Mouse (Mus musculus): Measurements from ENCODE around the gene Selenok.

Selenok gene

DNA sequence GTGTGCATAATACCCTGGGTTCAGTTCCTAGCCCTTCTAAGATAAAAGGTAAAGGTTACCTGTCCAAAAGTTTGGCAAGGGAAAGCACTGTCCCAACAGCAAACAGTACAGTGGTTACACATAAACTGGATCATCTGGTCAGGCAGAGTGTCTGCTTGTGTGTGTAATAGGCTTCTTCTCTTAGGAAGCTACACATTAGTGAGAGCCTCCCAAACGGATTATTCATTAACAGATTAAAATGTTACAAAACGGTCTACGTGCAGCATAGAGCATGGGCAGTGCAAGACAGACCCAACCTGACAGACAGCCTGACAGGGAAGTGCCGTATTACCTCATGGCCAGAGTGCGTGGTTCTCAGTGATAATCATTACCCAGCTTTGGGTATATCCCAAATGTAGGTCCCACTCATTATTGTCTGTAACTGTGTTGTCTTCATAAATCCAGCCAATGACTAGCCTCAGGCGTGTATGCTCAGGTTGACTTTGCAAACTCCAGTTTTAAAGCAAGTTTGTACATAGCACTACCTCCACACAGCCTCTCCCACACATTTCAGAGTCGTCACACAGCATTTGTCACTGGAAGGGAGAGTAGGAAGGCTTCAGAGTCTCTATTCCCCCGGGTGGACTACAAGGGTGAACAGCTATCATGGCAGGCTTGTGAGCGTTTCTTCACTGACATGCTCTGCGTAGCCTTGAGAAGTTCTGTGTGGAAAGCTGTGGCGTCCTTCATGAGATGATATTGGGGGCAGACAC is 28.1 kb downstream of the Selenok start:
- no peak for DNase-seq (ENCODE audit: low spot score in 2 of 2)

DNA sequence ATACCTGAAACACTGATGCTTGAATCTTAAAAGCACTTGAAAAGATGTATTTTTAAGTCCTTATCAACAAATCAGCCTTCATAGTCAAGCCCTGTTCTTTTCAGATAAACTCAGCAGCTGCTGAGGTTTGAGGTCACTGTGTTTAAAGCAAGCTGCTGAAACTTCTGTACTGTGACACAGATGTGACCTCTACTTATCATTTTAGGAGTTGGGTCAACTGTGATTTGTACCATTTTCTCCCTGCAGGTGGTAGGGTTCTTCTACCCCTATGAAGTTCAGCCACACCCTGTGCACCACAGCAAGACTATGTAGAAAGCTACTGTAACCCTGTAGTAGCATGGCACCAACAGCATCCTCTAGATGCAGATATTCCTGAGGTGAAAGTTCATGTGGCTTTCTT is 29.2 kb downstream of the Selenok start:
- DNase-seq (ENCODE audit: low spot score in 2 of 2), result no peak

DNA sequence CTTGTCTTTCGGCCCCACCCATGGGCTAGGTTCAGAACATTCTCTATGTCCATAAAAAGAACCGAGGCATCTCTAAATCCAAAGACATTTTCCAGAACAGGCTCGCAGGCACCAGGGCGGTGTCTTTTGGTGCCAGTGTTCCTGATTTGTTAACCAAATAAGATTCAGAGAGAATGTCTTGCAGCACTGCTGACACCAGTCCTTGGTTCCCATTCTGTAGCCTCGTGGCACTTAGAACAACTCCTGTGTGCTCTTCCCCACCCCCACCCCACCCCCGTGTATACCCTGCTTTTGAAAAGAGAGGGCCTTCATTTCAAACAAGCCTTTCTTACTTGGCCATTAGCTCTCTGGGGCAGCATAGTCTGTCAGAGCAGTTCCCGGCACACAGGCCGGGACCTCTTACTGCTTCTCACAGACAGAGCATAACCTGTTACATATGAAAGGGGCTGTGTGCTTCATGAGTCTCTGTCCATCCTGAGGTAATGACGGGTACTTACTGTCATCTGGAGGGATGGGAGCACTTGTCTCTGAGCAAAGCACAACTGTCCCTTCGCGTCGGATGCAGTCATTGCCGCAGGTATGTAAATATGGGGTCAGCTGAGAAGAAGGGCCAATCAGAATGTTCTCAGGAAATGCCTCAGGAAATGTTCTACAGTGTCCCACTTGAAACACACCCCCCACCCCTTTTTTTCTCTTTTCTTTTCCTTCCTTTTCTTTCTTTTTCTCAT is 30.8 kb downstream of the Selenok start:
- no peak for DNase-seq (ENCODE audit: low spot score in 2 of 2)

DNA sequence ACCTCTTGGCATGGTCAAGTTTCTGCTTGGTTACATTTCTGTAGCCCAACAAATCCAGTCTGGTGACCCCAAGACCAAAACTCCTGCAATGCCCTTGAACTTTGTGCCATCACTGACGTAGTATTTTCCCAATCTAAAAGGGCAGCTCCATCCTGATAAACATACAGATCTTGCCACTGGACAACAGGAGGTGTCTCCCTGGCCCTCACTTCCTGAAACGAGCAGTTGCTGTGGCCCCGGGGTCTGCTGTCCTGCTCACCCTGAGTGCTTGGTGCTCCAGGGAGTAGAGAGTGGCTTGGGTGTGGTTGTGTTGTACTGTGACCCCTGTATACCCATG is 31.3 kb downstream of the Selenok start:
- no peak for DNase-seq (ENCODE audit: low spot score in 2 of 2)

DNA sequence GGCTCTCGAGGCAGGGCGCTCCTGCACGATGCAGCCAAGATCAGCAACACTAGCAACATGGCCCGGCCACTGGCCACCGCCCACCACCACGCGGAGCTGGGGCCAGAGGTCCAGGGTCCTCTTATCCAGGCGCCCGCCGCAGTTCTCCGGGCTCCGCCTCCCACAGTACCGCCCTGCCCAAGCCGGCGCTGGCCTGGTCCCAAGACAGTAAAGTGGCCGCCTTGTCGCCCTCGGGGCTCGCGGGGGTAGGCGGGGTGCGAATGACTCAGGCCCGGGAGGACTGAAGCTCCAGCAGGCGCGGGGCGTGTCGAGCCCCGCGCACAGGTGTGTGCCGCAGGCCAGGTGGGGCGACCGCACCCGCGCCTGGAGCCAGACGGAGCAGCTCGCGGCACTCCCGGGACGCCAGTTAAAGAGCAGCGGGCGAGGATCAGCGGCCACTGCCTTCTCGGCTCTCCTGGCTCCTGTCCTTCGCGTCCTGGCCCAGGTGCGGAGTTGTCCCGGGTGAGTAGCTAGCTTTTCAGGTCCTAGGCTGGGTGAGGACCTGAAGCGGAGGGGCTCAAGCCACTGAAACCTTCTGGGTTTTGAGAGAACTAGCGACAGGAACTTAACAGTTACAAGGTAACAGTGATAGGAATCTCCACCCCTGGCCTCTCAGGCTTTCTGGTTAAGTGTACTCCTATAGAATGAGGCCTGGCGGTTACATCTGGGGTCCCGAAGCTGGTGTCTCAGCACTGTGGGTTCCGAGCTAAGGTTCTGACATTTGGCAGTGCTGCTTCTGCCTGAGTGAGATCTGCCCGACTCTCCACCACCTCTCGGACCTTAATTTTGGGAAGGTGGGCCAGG is 40.8 kb downstream of the Selenok start, which contains the start of the genes Il17rb and Chdh:
Il17rb (minus strand) TSS at position 164 of the 843 bp plus-strand sequence.
Chdh (plus strand) TSS at position 291 of the 843 bp plus-strand sequence.
- DNase-seq (ENCODE audit: low spot score in 2 of 2), result no peak

DNA sequence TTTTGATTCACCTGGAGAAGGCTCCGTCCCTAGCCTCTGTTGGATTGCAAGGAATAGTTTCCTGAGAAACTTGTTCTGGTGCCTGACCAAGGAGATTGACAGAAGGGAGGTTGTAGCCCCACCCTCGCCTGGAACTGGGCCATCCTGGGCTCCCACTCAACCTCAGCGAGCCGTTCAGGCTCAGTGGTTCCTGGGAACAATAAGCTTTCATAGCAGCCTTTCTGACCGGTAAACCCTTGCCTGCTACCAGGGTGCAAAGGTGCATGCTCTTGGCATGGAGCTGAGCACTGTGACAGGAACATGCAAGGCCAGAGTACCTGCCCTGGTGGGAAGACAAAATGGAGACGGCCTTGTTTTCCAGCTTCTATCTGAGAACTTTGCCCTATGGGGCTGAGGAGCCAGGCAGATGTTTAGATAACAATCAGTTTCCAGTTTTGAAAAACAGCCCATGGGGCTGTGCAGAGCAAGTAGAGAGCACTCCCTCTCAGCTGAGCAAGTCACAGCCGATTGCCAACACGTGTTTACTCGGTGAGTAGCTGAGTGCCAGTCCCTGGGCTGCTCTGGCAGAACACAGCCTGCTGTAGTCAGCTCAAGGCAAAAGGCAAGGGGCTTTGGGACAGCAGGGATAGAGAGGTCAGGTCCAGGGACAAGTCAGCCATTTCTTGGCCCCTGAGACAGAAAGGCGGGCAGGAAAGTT is 41.9 kb downstream of the Selenok start:
- no peak for DNase-seq (ENCODE audit: low spot score in 2 of 2)

DNA sequence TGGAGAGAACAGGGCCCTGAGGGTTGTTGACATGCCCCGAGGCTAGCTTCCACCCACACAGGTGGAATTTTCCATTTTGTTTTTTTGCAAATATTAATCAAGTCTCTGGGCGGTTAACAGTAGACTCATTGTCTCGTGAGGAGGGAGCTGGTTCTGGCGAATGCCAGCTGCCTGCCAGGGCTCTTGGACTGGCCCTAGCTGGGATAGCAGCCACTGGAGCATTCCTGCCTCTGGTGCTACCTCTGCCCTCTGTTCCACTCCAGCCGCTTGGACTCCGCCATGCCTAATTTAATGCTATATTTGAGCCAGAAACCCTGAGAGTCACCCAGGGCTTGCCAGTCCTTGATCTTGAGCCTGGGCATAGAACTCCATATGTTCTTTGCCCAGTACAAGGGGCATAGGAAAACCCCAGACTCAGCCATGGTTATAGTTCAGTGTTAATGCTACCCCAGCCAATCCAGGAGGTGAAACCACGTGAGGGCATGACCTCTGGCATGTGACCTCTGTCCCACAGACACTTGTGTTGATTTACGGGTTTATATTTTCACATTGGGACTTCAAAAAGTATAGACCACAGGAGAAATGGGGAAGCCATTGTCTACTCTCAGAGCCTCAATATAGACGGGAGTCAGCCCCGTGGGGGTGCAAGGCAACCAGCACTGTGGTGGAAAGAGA is 43.9 kb downstream of the Selenok start:
- DNase-seq (ENCODE audit: low spot score in 2 of 2), result no peak

DNA sequence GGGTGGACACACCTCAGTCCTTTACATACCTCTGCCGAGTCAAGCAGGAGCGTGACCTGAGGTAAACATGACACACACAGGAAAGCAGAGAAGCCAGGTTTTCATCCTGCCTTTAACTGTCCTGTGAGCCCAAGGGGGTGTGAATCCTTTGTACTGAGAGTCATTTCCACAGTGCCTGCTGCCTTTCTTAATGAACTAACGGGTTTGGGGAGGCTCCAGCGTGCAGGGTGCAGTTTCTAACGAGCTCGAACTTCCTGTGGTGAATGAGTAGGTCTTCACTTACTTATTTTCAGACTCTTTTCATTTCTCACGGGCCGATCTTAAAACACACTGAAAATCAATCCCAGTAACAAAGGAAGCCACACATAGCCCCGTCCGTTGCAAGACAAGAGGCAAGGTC is 46.4 kb downstream of the Selenok start:
- no peak for DNase-seq (ENCODE audit: low spot score in 2 of 2)

DNA sequence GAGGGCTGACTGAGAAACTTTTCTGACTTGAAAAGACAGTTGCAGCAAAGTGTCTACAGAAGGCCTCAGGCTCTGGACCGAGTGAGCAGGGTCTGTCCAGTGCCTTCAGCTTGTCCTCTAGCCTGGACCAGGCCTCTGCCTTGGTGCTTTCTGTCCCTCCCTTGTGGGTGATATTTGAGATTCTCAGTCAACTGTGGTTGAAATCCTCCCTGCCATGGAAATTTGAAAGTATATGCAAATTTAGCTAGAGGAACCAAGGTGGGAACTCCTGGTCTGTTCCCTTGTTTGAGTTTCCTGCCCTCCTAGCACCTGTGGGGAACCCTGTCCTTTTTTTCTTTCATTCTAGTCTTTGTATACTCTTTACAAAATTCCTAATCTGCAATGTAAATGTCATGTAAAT is 46.9 kb downstream of the Selenok start:
- no peak for DNase-seq (ENCODE audit: low spot score in 2 of 2)

DNA sequence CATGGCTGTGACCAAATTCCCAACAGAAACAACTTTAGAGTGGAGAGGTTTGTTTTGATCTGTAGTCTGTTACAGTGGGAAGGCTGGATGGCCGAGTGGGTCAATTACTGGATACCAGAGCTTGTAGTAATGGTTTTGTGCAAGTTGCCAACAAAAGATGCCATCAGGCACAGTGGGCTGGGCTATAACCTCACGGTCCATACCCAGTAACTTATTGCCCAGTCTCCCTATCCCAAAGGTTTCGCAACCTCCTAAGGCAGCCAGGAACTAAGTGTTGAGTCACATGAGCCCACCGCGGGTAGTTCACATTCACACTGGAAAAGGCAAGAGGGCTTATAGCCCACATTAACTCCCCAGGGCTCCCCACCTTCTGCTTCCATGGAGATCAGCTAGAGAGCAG is 48.6 kb downstream of the Selenok start:
- no peak for DNase-seq (ENCODE audit: low spot score in 2 of 2)

DNA sequence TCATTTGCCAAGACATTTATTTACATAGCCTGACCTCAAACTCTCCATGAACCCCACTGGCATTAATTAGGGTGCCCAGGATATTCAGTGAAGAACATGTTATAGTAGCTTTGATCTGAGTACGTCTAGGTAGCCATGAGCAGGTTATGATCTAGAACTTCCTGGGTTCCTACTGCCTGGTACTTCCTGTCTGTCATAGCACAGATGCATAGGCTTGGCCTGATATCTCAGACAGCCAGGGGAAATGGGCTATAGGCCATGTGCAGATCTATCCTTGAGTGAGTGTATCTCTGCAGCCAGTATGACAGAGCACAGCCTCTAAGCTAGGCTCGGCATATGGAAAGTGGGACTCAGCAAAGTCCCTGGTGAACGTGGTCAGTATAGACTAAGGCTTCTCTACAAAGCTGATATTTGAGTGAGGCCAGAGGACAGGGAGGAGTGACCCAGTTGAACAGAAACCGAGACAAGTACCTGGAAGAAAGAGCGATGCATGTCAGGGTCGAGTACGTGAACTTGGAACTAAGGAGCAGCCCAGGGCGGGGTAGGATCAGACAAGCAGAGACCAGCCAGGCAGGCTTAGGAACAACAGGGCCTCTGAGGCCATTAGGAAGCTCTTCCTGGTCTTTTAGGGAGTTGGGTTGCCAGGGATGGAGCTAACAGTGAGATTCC is 49.8 kb downstream of the Selenok start:
- no peak for DNase-seq (ENCODE audit: low spot score in 2 of 2)

DNA sequence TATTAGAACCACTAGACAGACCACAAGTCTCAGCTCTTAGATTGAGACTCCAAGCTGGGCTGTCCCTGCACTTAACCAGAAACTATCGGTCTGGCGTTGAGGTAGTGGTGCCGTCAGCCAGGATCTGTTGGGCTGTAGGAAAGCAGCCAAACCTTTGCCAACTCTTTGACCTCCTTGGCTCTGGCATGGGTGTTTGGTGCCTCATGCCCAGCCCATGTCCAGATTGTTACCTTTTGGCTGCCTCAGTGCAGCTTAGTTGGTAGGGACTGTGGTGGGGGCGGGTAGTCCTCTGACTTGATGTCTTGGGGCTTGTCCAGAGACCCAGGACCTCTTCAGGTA is 50.3 kb downstream of the Selenok start:
- no peak for DNase-seq (ENCODE audit: low spot score in 2 of 2)

DNA sequence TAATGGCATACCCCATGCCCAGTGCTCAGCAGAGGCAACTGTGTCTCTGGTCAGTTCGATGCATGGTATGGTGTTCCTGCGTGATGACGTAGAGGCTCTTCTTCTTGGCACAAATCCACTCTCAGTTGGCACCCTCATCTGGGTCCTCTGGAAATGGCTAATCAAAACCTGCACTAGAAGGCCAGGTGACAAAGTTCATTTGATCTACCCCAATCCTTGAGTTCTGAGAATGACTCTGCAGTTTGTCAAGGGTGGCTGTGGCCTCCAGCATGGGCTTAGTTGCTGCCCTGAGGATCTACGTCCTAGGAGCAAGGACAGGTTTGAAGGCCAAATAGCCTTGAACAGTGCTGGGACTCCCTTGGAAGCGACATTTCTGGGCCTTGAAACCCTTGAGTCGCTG is 50.7 kb downstream of the Selenok start:
- no peak for DNase-seq (ENCODE audit: low spot score in 2 of 2)

DNA sequence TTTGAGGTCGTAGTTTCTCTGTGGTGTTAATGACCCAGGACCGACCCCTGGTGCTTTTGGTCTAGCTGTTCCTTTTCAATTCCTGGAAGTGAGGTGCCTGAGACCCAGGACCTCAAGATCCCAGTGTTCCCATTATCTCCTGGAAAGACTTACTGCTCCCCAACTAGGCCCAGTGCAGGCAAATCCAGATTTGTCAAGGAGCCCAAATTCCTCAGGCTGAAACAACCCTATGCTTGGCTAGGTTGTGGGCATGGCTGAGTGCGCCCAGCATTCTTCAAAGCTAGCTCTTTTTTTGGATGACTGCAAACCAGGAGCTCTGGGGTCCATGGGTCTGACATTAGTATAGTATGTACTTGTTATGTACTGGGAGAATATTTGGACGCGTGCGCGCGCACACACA is 51.3 kb downstream of the Selenok start:
- DNase-seq (ENCODE audit: low spot score in 2 of 2), result no peak

DNA sequence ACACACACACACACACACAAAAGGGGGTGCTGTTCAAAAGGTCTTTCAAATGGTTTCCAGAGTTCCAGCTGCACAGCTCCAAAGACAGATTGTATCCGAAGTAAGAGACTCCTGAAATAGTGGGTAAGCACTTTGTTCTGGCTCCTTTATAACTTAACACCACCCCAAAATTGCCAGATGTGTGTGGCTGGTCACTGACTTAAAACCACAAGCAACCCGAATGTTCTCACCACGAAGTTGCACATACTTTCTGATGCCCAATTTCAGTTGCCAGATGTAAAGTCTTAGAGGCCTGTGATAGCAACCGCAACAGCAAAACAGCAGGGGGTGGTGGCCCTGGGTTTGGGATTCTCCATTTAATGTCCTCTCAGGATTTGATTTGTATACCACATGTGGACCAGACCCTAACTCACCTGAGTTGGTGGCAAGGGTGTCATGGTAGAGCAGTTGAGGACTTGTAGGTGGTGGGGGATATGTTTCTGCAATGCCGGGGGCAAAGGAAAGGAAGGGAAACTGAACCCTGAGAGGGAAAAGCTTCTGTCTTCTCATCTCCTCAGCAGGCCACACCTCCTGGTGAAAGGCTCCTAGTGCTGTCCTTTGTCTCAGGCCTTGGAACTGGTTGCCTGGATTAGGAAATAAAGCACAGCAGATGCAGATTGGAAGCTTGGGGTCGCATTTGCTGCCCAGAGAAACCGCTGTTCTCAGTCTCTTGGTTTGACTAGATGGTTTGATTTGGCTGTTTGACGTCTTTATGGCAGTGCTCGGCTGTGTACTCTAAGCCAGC is 51.9 kb downstream of the Selenok start:
- DNase-seq (ENCODE audit: low spot score in 2 of 2), result no peak

DNA sequence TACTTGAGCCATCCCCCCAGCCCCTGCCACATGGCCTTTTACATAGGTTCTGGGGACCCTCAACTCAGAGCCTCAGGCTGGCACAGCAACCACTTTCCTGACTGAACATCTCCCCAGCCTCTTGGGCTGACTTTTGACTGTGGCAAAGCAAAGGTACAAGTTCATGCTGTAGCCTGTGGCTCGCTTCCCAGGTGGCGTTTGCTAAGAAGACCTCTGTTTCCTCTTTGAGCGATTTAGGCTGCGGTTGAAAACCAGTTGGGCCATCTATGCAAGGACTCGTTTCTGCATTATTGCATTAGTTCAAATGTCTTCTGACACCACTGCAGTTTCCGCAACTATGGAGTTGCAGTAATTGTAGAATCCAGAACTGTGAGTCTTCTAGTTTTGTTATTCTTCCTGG is 54.4 kb downstream of the Selenok start:
- no peak for DNase-seq (ENCODE audit: low spot score in 2 of 2)

DNA sequence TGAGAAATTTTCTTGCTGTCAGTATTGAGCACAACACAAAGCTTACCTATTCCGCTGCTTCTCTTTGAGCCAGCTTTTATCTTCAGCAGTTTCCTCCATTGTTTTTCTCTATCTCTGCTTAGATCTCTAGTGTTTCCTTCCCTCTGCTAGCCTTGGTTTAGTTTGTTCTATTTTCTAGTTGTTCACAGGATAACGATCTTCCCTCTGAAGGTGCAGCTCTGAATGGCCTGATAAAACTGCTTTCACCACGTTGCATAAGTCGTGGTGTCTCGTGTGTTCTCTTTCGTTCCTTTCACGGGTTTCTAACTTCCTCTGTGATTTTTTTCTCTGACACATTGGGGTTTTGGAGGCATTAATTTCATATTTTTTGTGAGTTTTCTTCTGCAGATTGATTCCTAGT is 56.3 kb downstream of the Selenok start:
- DNase-seq (ENCODE audit: low spot score in 2 of 2), result no peak
